ENCODE assay signal across 8 mouse cellular contexts in the genomic region with DNA sequence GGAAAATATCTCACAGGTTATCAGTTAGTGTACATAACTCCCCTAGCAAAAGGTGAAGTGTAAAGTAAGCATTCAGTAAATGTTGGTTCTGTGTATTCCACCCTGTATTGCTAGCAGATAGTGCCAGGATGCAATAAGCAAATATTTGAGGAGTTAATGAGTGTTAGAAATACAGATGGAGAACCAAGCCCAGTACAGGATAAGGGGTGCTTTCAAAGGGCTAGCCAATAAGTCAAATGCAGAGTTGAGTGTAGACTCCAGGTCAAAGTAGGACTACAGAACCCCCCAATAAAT. TPM values are rescaled to one million over a fixed set of nuclear protein-coding genes. Genes with fewer than 3 reads are reported as not detected.
DNase-seq lines count a peak whose midpoint lies in the region; ATAC-seq and TF ChIP-seq lines count a peak whose summit lies in the region.

No protein-coding gene starts in this region.

- H3K4me1 ChIP-seq in heart, postnatal 0 days (ENCODE audit: control insufficient read depth, insufficient read depth), result 0 out of 2 replicates have a peak, but pooled peaks cover 3% of the 10 kb centered on the region
- H3K4me1 ChIP-seq in brown adipose tissue, adult 24 weeks (ENCODE audit: control insufficient read depth, insufficient read depth, insufficient read length, low read length), result no peaks in the 10 kb centered on the region
- 0 out of 2 replicates have a peak, but pooled peaks cover 5% of the 10 kb centered on the region for H3K4me1 ChIP-seq in hindbrain, embryonic 15.5 days (replicated peaks)
- no peaks in the 10 kb centered on the region for H3K4me1 ChIP-seq in midbrain, embryonic 14.5 days (ENCODE audit: control insufficient read depth, insufficient read depth, low read length)

- 0 out of 2 replicates have a peak overlapping the region, but pooled peaks have one; percentile 35 for H3K27ac ChIP-seq in heart, postnatal 0 days (ENCODE audit: low read depth)
- 0 out of 2 replicates have a peak overlapping the region, but pooled peaks have one; percentile 65 for H3K27ac ChIP-seq in brown adipose tissue, adult 24 weeks (replicated peaks; ENCODE audit: low read depth, low read length)
- H3K27ac ChIP-seq in hindbrain, embryonic 15.5 days (replicated peaks), result peak overlapping the region; percentile 73
- peak overlapping the region; percentile 55; the same call in 1 of the 2 replicates for H3K27ac ChIP-seq in midbrain, embryonic 14.5 days (replicated peaks; ENCODE audit: low read depth, low read length)

- H3K4me3 ChIP-seq in heart, postnatal 0 days (ENCODE audit: low read depth, low read length), result peak overlapping the region; percentile 50
- peak overlapping the region; percentile 56 for H3K4me3 ChIP-seq in brown adipose tissue, adult 24 weeks (ENCODE audit: insufficient read depth, low read depth, low read length)
- peak overlapping the region; percentile 56 for H3K4me3 ChIP-seq in hindbrain, embryonic 15.5 days
- H3K4me3 ChIP-seq in midbrain, embryonic 14.5 days (replicated peaks; ENCODE audit: low read depth, low read length), result peak overlapping the region; percentile 44

- intact Hi-C loops in heart, postnatal 25 days (cut with DNase I), result loop anchor here (5.0 kb wide), 1 partner anchor 33 kb away; a partner anchor contains a TSS

- no peaks in the 10 kb centered on the region for H3K27me3 ChIP-seq in heart, postnatal 0 days (ENCODE audit: control insufficient read depth, insufficient read depth, low read length)
- no peaks in the 10 kb centered on the region for H3K27me3 ChIP-seq in hindbrain, embryonic 15.5 days
- no peaks in the 10 kb centered on the region for H3K27me3 ChIP-seq in midbrain, embryonic 14.5 days (ENCODE audit: control insufficient read depth, insufficient read depth, low read length)

- no peaks in the 10 kb centered on the region for H3K9me3 ChIP-seq in heart, postnatal 0 days (replicated peaks; ENCODE audit: control insufficient read depth, low read length)
- no peaks in the 10 kb centered on the region for H3K9me3 ChIP-seq in hindbrain, embryonic 15.5 days
- H3K9me3 ChIP-seq in midbrain, embryonic 14.5 days (ENCODE audit: control insufficient read depth, low read length), result no peaks in the 10 kb centered on the region

- no peak for ATAC-seq in heart, postnatal 0 days (ENCODE audit: insufficient read depth, low read depth)
- ATAC-seq in hindbrain, embryonic 15.5 days (ENCODE audit: low FRiP score, low read depth), result no peak; the same call in 1 of the 2 replicates
- peak; percentile 0; the same call in 1 of the 2 replicates for ATAC-seq in midbrain, embryonic 14.5 days (ENCODE audit: low FRiP score, low TSS enrichment)

- H3K36me3 ChIP-seq in heart, postnatal 0 days (replicated peaks; ENCODE audit: control insufficient read depth, insufficient read depth, low read length), result no peaks in the 10 kb centered on the region
- H3K36me3 ChIP-seq in hindbrain, embryonic 15.5 days, result no peaks in the 10 kb centered on the region
- no peaks in the 10 kb centered on the region for H3K36me3 ChIP-seq in midbrain, embryonic 14.5 days (ENCODE audit: control insufficient read depth, insufficient read depth, low read length)

- peak overlapping the region; percentile 42; the same call in 1 of the 2 replicates for H3K9ac ChIP-seq in heart, postnatal 0 days (replicated peaks; ENCODE audit: low read depth, low read length)
- 0 out of 2 replicates have a peak overlapping the region, but pooled peaks have one; percentile 27 for H3K9ac ChIP-seq in hindbrain, embryonic 15.5 days
- H3K9ac ChIP-seq in midbrain, embryonic 14.5 days (replicated peaks; ENCODE audit: low read length), result no peak overlapping the region

- peak overlapping the region; percentile 62 for H3K4me2 ChIP-seq in heart, postnatal 0 days (ENCODE audit: low read depth, low read length)
- H3K4me2 ChIP-seq in hindbrain, embryonic 15.5 days, result peak overlapping the region; percentile 52
- peak overlapping the region; percentile 50 for H3K4me2 ChIP-seq in midbrain, embryonic 14.5 days (ENCODE audit: low read length)

- TF ChIP-seq CTCF in heart, postnatal 0 days (IDR thresholded peaks at IDR 0.05; ENCODE audit: low read depth), result no peak

- DNase-seq in heart, postnatal 0 days (ENCODE audit: low spot score), result no peak
- DNase-seq in heart, postnatal 25 days (ENCODE audit: low spot score), result no peak
- DNase-seq in midbrain, embryonic 14.5 days, result no peak
- DNase-seq in cerebellum, postnatal 4 days (ENCODE audit: low spot score in 2 of 2), result no peak
- no peak for DNase-seq in ovary, postnatal 10 days (ENCODE audit: low spot score)
- no peak for DNase-seq in right cerebral cortex, postnatal 4 days

- no peak for TF ChIP-seq EP300 in heart, postnatal 0 days (IDR thresholded peaks at IDR 0.05; ENCODE audit: low read depth)

RNA-seq across cellular contexts. Expression of a gene that starts 0.7 kb away (rescaled TPM):
- total RNA-seq in heart, postnatal 0 days (2014; rRNA removed; ENCODE audit: low replicate concordance), result 9.2 TPM in 2 replicates
- polyA plus RNA-seq in heart, postnatal 0 days (2015; fragmentation: Nextera tagmentation; extraction: Ambion mirVana), result 16.1 and 23.6 TPM in 2 replicates
- total RNA-seq in heart, postnatal 25 days (2021), result 10 to 100 TPM; 11.9 to 12.5 TPM
- polyA plus RNA-seq in brown adipose tissue, adult 24 weeks (2012; ENCODE audit: insufficient read depth, insufficient read length, missing spikeins), result 18.8 and 24.8 TPM in 2 replicates
- 29.1 and 31.5 TPM in 2 replicates for polyA plus RNA-seq in hindbrain, embryonic 15.5 days (2015; fragmentation: Nextera tagmentation; extraction: Ambion mirVana)
- polyA plus RNA-seq in midbrain, embryonic 14.5 days (2014; fragmentation: Nextera tagmentation; extraction: Ambion mirVana), result 26.1 and 27.3 TPM in 2 replicates

RNA-seq across cellular contexts. Expression of a gene that starts 35.2 kb away (rescaled TPM):
- 17.7 and 44.0 TPM in 2 replicates for total RNA-seq in heart, postnatal 0 days (2014; rRNA removed; ENCODE audit: low replicate concordance)
- 64.9 and 78.4 TPM in 2 replicates for polyA plus RNA-seq in heart, postnatal 0 days (2015; fragmentation: Nextera tagmentation; extraction: Ambion mirVana)
- 10 to 100 TPM; 40.4 to 44.3 TPM for total RNA-seq in heart, postnatal 25 days (2021)
- 149 and 196 TPM in 2 replicates for polyA plus RNA-seq in brown adipose tissue, adult 24 weeks (2012; ENCODE audit: insufficient read depth, insufficient read length, missing spikeins)
- 170 and 174 TPM in 2 replicates for polyA plus RNA-seq in hindbrain, embryonic 15.5 days (2015; fragmentation: Nextera tagmentation; extraction: Ambion mirVana)
- polyA plus RNA-seq in midbrain, embryonic 14.5 days (2014; fragmentation: Nextera tagmentation; extraction: Ambion mirVana), result 167 and 181 TPM in 2 replicates

RNA-seq across cellular contexts. Expression of a gene that starts 59.6 kb away (rescaled TPM):
- 4.6 and 11.7 TPM in 2 replicates for total RNA-seq in heart, postnatal 0 days (2014; rRNA removed; ENCODE audit: low replicate concordance)
- 8.3 and 9.5 TPM in 2 replicates for polyA plus RNA-seq in heart, postnatal 0 days (2015; fragmentation: Nextera tagmentation; extraction: Ambion mirVana)
- total RNA-seq in heart, postnatal 25 days (2021), result 10 to 100 TPM; 13.1 to 13.3 TPM
- 21.8 and 26.3 TPM in 2 replicates for polyA plus RNA-seq in brown adipose tissue, adult 24 weeks (2012; ENCODE audit: insufficient read depth, insufficient read length, missing spikeins)
- polyA plus RNA-seq in hindbrain, embryonic 15.5 days (2015; fragmentation: Nextera tagmentation; extraction: Ambion mirVana), result 16.4 and 16.9 TPM in 2 replicates
- 20.4 and 26.0 TPM in 2 replicates for polyA plus RNA-seq in midbrain, embryonic 14.5 days (2014; fragmentation: Nextera tagmentation; extraction: Ambion mirVana)
